Mouse (Mus musculus) heart, embryonic 12.5 days (tissue): ENCODE data around the gene Ccdc91. TPM values are rescaled to one million over a fixed set of nuclear protein-coding genes. Genes with fewer than 3 reads are reported as not detected.

ENCODE experiments used
- ATAC-seq: fragments of 200-750 bp; cut with Nextera tagmentation; 2 replicates; pipeline ENCODE4 v1.8.0; 2017; ENCODE audit warnings: moderate TSS enrichment, moderate library complexity; ENCODE audit not compliant: insufficient number of reproducible peaks, low FRiP score
- H3K27ac ChIP-seq: fragments of 300-500 bp; sonication (generic); 2 replicates; pipeline ENCODE4 v1.5.1; 2016; ENCODE audit warnings: mild to moderate bottlenecking, moderate library complexity; ENCODE audit not compliant: poor library complexity, severe bottlenecking
- H3K27me3 ChIP-seq: fragments of 300-500 bp; sonication (generic); replicated peaks from 2 replicates; pipeline ENCODE4 v1.6.1; 2016; ENCODE audit warnings: mild to moderate bottlenecking, moderate library complexity
- H3K36me3 ChIP-seq: fragments of 300-500 bp; sonication (generic); 2 replicates; pipeline ENCODE4 v1.6.1; 2016; ENCODE audit warnings: mild to moderate bottlenecking, moderate library complexity
- H3K4me1 ChIP-seq: fragments of 300-500 bp; sonication (generic); replicated peaks from 2 replicates; pipeline ENCODE4 v1.6.1; 2016; ENCODE audit warnings: mild to moderate bottlenecking
- H3K4me2 ChIP-seq: fragments of 300-500 bp; sonication (generic); 2 replicates; pipeline ENCODE4 v1.6.1; 2016; ENCODE audit warnings: mild to moderate bottlenecking, moderate library complexity
- H3K4me3 ChIP-seq: fragments of 300-500 bp; sonication (generic); 2 replicates; pipeline ENCODE4 v1.5.1; 2016; ENCODE audit warnings: mild to moderate bottlenecking
- H3K9ac ChIP-seq: fragments of 300-500 bp; sonication (generic); 2 replicates; pipeline ENCODE4 v1.6.1; 2016; ENCODE audit warnings: mild to moderate bottlenecking, moderate library complexity
- H3K9me3 ChIP-seq: fragments of 300-500 bp; sonication (generic); replicated peaks from 2 replicates; pipeline ENCODE4 v1.6.1; 2016; ENCODE audit warnings: mild to moderate bottlenecking, moderate library complexity
- WGBS: fragments of 180-500 bp; shearing (Covaris S2); methylation state at CpG from one replicate; pipeline ENCODE4 v1.1.7; 2016; 5-methylcytosine and 5-hydroxymethylcytosine counted together
- polyA plus RNA-seq: library from polyadenylated mRNA; unstranded; fragments of >200 nt; fragmentation: Nextera tagmentation; extraction: Ambion mirVana; gene quantifications from 2 replicates; pipeline ENCODE4 v1.2.1, GENCODE M21; 2016

Gene Ccdc91
- polyA plus RNA-seq, 1 experiment from 2014 or later = 24.5 TPM

GRCm38 (mm10) chr6:147573137-147573536, 97.5 kb downstream of the Ccdc91 start:
- no peaks in the 10 kb centered on the region for H3K27me3 ChIP-seq
- H3K4me2 ChIP-seq = no peak overlapping the region
- no peak overlapping the region for H3K4me3 ChIP-seq
- WGBS = 31% methylated on average over 4 of the region's 4 CpGs
- H3K36me3 ChIP-seq = no peaks in the 10 kb centered on the region
- ATAC-seq = no peak
- H3K4me1 ChIP-seq = peaks cover 16% of the 10 kb centered on the region; the same call in 1 of the 2 replicates
- H3K9ac ChIP-seq = no peak overlapping the region
- no peak overlapping the region for H3K27ac ChIP-seq
- no peaks in the 10 kb centered on the region for H3K9me3 ChIP-seq

- Histone ChIP-seq H3K4me3 (no peak overlapping the region), H3K36me3 (no peaks in the 10 kb centered on the region), H3K27me3 (no peaks in the 10 kb centered on the region), H3K9ac (no peak overlapping the region), H3K4me2 (no peak overlapping the region), H3K4me1 (peaks cover 16% of the 10 kb centered on the region), H3K9me3 (no peaks in the 10 kb centered on the region), H3K27ac (no peak overlapping the region)
- ATAC-seq = no peak
- whole genome bisulfite sequencing = 67% methylated on average over 5 of the region's 5 CpGs
These were observed 99.0 kb downstream of the Ccdc91 start for GRCm38 (mm10) chr6:147574454-147575182.

GRCm38 (mm10) chr6:147575183-147575784, 99.7 kb downstream of the Ccdc91 start:
- ATAC-seq = no peak
- WGBS = 59% methylated on average over 11 of the region's 11 CpGs
- no peak overlapping the region for H3K27ac ChIP-seq
- H3K4me2 ChIP-seq = no peak overlapping the region
- H3K4me3 ChIP-seq = no peak overlapping the region
- no peaks in the 10 kb centered on the region for H3K9me3 ChIP-seq
- no peaks in the 10 kb centered on the region for H3K27me3 ChIP-seq
- H3K9ac ChIP-seq = no peak overlapping the region
- H3K36me3 ChIP-seq = no peaks in the 10 kb centered on the region
- peaks cover 22% of the 10 kb centered on the region for H3K4me1 ChIP-seq

GRCm38 (mm10) chr6:147587675-147588074, 112.0 kb downstream of the Ccdc91 start:
- no peak overlapping the region for H3K9ac ChIP-seq
- ATAC-seq = no peak
- H3K4me3 ChIP-seq = no peak overlapping the region
- H3K36me3 ChIP-seq = peaks cover 3% of the 10 kb centered on the region; the same call in 1 of the 2 replicates
- WGBS = 74% methylated on average over 3 of the region's 3 CpGs
- H3K4me2 ChIP-seq = no peak overlapping the region
- no peaks in the 10 kb centered on the region for H3K27me3 ChIP-seq
- peaks cover 9% of the 10 kb centered on the region; the same call in 1 of the 2 replicates for H3K4me1 ChIP-seq
- no peak overlapping the region for H3K27ac ChIP-seq
- H3K9me3 ChIP-seq = no peaks in the 10 kb centered on the region

- no peaks in the 10 kb centered on the region for H3K9me3 ChIP-seq
- ATAC-seq = no peak
- 56% methylated on average over 10 of the region's 10 CpGs for WGBS
- H3K27ac ChIP-seq = no peak overlapping the region; the same call in 1 of the 2 replicates
- H3K4me3 ChIP-seq = no peak overlapping the region
- H3K4me1 ChIP-seq = peaks cover 26% of the 10 kb centered on the region
- H3K4me2 ChIP-seq = no peak overlapping the region
- no peaks in the 10 kb centered on the region for H3K27me3 ChIP-seq
- H3K36me3 ChIP-seq = no peaks in the 10 kb centered on the region
- no peak overlapping the region for H3K9ac ChIP-seq
These were observed 131.0 kb downstream of the Ccdc91 start for GRCm38 (mm10) chr6:147606666-147607065.

- 42% methylated on average over 6 of the region's 6 CpGs for WGBS
- no peak overlapping the region for H3K4me3 ChIP-seq
- no peaks in the 10 kb centered on the region for H3K9me3 ChIP-seq
- ATAC-seq = 0 out of 2 replicates have a peak, but pooled peaks have one; percentile 27
- no peak overlapping the region for H3K4me2 ChIP-seq
- H3K4me1 ChIP-seq = peaks cover 26% of the 10 kb centered on the region
- no peaks in the 10 kb centered on the region for H3K36me3 ChIP-seq
- no peak overlapping the region for H3K9ac ChIP-seq
- no peaks in the 10 kb centered on the region for H3K27me3 ChIP-seq
- no peak overlapping the region for H3K27ac ChIP-seq
These were observed 132.0 kb downstream of the Ccdc91 start for GRCm38 (mm10) chr6:147607613-147608012.

GRCm38 (mm10) chr6:147615306-147615705, 139.7 kb downstream of the Ccdc91 start:
- peaks cover 6% of the 10 kb centered on the region for H3K4me1 ChIP-seq
- H3K9ac ChIP-seq = no peak overlapping the region
- H3K9me3 ChIP-seq = no peaks in the 10 kb centered on the region
- peaks cover 6% of the 10 kb centered on the region; the same call in 1 of the 2 replicates for H3K36me3 ChIP-seq
- no peak overlapping the region for H3K4me3 ChIP-seq
- ATAC-seq = no peak
- no peak overlapping the region for H3K27ac ChIP-seq
- no peaks in the 10 kb centered on the region for H3K27me3 ChIP-seq
- H3K4me2 ChIP-seq = no peak overlapping the region
- 31% methylated on average over 2 of the region's 2 CpGs for WGBS

GRCm38 (mm10) chr6:147623142-147623541, 147.5 kb downstream of the Ccdc91 start:
- Histone ChIP-seq H3K4me3 (no peak overlapping the region), H3K4me1 (peaks cover 16% of the 10 kb centered on the region), H3K27me3 (no peaks in the 10 kb centered on the region), H3K36me3 (no peaks in the 10 kb centered on the region), H3K27ac (no peak overlapping the region), H3K9ac (no peak overlapping the region), H3K4me2 (no peak overlapping the region), H3K9me3 (no peaks in the 10 kb centered on the region)
- 82% methylated on average over 3 of the region's 3 CpGs for WGBS
- ATAC-seq = no peak

GRCm38 (mm10) chr6:147636464-147636863, 160.8 kb downstream of the Ccdc91 start:
- no peak overlapping the region for H3K9ac ChIP-seq
- no peaks in the 10 kb centered on the region for H3K9me3 ChIP-seq
- no peak overlapping the region for H3K27ac ChIP-seq
- H3K27me3 ChIP-seq = no peaks in the 10 kb centered on the region
- H3K36me3 ChIP-seq = peaks cover 4% of the 10 kb centered on the region; the same call in 1 of the 2 replicates
- H3K4me3 ChIP-seq = no peak overlapping the region
- no peak overlapping the region for H3K4me2 ChIP-seq
- H3K4me1 ChIP-seq = no peaks in the 10 kb centered on the region
- 65% methylated on average over 5 of the region's 5 CpGs for WGBS
- no peak for ATAC-seq

- H3K4me1 ChIP-seq = no peaks in the 10 kb centered on the region
- H3K36me3 ChIP-seq = no peaks in the 10 kb centered on the region
- H3K9ac ChIP-seq = no peak overlapping the region
- no peak overlapping the region for H3K27ac ChIP-seq
- ATAC-seq = no peak
- H3K4me2 ChIP-seq = no peak overlapping the region
- H3K4me3 ChIP-seq = no peak overlapping the region
- no peaks in the 10 kb centered on the region for H3K27me3 ChIP-seq
- H3K9me3 ChIP-seq = no peaks in the 10 kb centered on the region
- WGBS = 72% methylated on average over 7 of the region's 7 CpGs
These were observed 168.2 kb downstream of the Ccdc91 start for GRCm38 (mm10) chr6:147643875-147644274.

- Histone ChIP-seq H3K4me3 (no peak overlapping the region), H3K9ac (no peak overlapping the region), H3K36me3 (no peaks in the 10 kb centered on the region), H3K4me1 (no peaks in the 10 kb centered on the region), H3K4me2 (no peak overlapping the region), H3K27me3 (no peaks in the 10 kb centered on the region), H3K27ac (no peak overlapping the region), H3K9me3 (no peaks in the 10 kb centered on the region)
- ATAC-seq = no peak
These were observed 168.8 kb downstream of the Ccdc91 start for GRCm38 (mm10) chr6:147644391-147644790.
